Mouse (Mus musculus) intestine, postnatal 0 days (tissue): ENCODE measurements around the gene Eef1akmt4. TPM values are rescaled to one million over a fixed set of nuclear protein-coding genes. Genes with fewer than 3 reads are reported as not detected.

Experiments used
- ATAC-seq: fragments of 200-750 bp; cut with Nextera tagmentation; 2 replicates; pipeline ENCODE4 v1.8.0; 2017; ENCODE audit warnings: mild to moderate bottlenecking, moderate TSS enrichment, moderate library complexity
- H3K27ac ChIP-seq: fragments of 300-500 bp; sonication (generic); 2 replicates; pipeline ENCODE4 v1.5.1; 2014; ENCODE audit warnings: mild to moderate bottlenecking, low read depth, low read length, moderate library complexity
- H3K27me3 ChIP-seq: fragments of 300-500 bp; sonication (generic); replicated peaks from 2 replicates; pipeline ENCODE4 v1.6.1; 2014; ENCODE audit warnings: low read length, mixed read lengths; ENCODE audit not compliant: control insufficient read depth, insufficient read depth
- H3K36me3 ChIP-seq: fragments of 300-500 bp; sonication (generic); 2 replicates; pipeline ENCODE4 v1.6.1; 2014; ENCODE audit warnings: mild to moderate bottlenecking, moderate library complexity; ENCODE audit not compliant: control insufficient read depth, insufficient read depth
- H3K4me1 ChIP-seq: fragments of 300-500 bp; sonication (generic); replicated peaks from 2 replicates; pipeline ENCODE4 v1.6.1; 2014; ENCODE audit warnings: antibody characterized with exemption, low read length, mixed read lengths; ENCODE audit not compliant: control insufficient read depth, insufficient read depth
- H3K4me2 ChIP-seq: fragments of 300-500 bp; sonication (generic); replicated peaks from 2 replicates; pipeline ENCODE4 v1.6.1; 2014; ENCODE audit warnings: low read depth, mild to moderate bottlenecking, moderate library complexity
- H3K4me3 ChIP-seq: fragments of 300-500 bp; sonication (generic); 2 replicates; pipeline ENCODE4 v1.5.1; 2014; ENCODE audit warnings: low read depth, low read length
- H3K9ac ChIP-seq: fragments of 300-500 bp; sonication (generic); 2 replicates; pipeline ENCODE4 v1.6.1; 2014; ENCODE audit warnings: mild to moderate bottlenecking, low read depth, low read length
- H3K9me3 ChIP-seq: fragments of 300-500 bp; sonication (generic); 2 replicates; pipeline ENCODE4 v1.6.1; 2016; ENCODE audit warnings: mixed run types; ENCODE audit not compliant: control insufficient read depth
- CTCF ChIP-seq: sonication (generic); IDR thresholded peaks from 2 replicates; pipeline ENCODE4 v1.5.1; 2016; ENCODE audit warnings: low read depth, mild to moderate bottlenecking, control low read depth, antibody characterized with exemption, moderate library complexity
- WGBS: fragments of 180-500 bp; shearing (Covaris S2); extraction: QIAGEN DNeasy Blood & Tissue Kit; methylation state at CpG from one replicate; pipeline ENCODE4 v1.1.7; 2014; 5-methylcytosine and 5-hydroxymethylcytosine counted together
- polyA plus RNA-seq: library from polyadenylated mRNA; unstranded; fragments of >200 nt; fragmentation: Nextera tagmentation; extraction: Ambion mirVana; gene quantifications from 2 replicates; pipeline ENCODE4 v1.2.1, GENCODE M21; 2015

Eef1akmt4 gene
- polyA plus RNA-seq, 1 experiment from 2014 or later: 17.8 TPM

GRCm38 (mm10) chr16:20610501-20611356 lies 664 bp upstream of the Eef1akmt4 start:
- peak; percentile 46; the same call in 1 of the 2 replicates for ATAC-seq
- no peaks in the 10 kb centered on the region for H3K27me3 ChIP-seq

GRCm38 (mm10) chr16:20619541-20620398 lies 8.4 kb downstream of the Eef1akmt4 start:
- 3% methylated on average over 69 of the region's 83 CpGs for WGBS
- no peak overlapping the region for H3K9ac ChIP-seq
- no peak overlapping the region; the same call in 1 of the 2 replicates for H3K27ac ChIP-seq
- peaks cover 7% of the 10 kb centered on the region for H3K4me1 ChIP-seq
- H3K27me3 ChIP-seq: peaks cover 20% of the 10 kb centered on the region
- ATAC-seq: peak; percentile 62
- 0 out of 2 replicates have a peak, but pooled peaks cover 4% of the 10 kb centered on the region for H3K36me3 ChIP-seq
- H3K4me3 ChIP-seq: peak overlapping the region; percentile 66
- H3K9me3 ChIP-seq: no peaks in the 10 kb centered on the region
- TF ChIP-seq CTCF: no peak
- peak overlapping the region; percentile 99 for H3K4me2 ChIP-seq

More at GRCm38 (mm10) chr16:20610501-20611356, 664 bp upstream of the Eef1akmt4 start:
- WGBS: under 1% methylated on average over 28 of the region's 28 CpGs
- Histone ChIP-seq H3K4me3 (peak overlapping the region; percentile 66), H3K4me2 (peak overlapping the region; percentile 93), H3K9ac (peak overlapping the region; percentile 52), H3K9me3 (no peaks in the 10 kb centered on the region), H3K36me3 (peaks cover 16% of the 10 kb centered on the region), H3K4me1 (peaks cover 5% of the 10 kb centered on the region; the same call in 1 of the 2 replicates), H3K27ac (peak overlapping the region; percentile 80)
- TF ChIP-seq CTCF: no peak

- no peak overlapping the region for H3K27ac ChIP-seq
- H3K9ac ChIP-seq: no peak overlapping the region
- H3K36me3 ChIP-seq: 0 out of 2 replicates have a peak, but pooled peaks cover 4% of the 10 kb centered on the region
- H3K4me1 ChIP-seq: peaks cover 7% of the 10 kb centered on the region
- H3K27me3 ChIP-seq: peaks cover 20% of the 10 kb centered on the region
- no peaks in the 10 kb centered on the region for H3K9me3 ChIP-seq
- no peak for TF ChIP-seq CTCF
- peak overlapping the region; percentile 99 for H3K4me2 ChIP-seq
- no peak for ATAC-seq
- peak overlapping the region; percentile 66 for H3K4me3 ChIP-seq
- WGBS: under 1% methylated on average over 9 of the region's 9 CpGs
Measured at GRCm38 (mm10) chr16:20620399-20620735, 9.0 kb downstream of the Eef1akmt4 start.

- WGBS: under 1% methylated on average over 25 of the region's 32 CpGs
- Histone ChIP-seq H3K4me3 (peak overlapping the region; percentile 66), H3K36me3 (0 out of 2 replicates have a peak, but pooled peaks cover 4% of the 10 kb centered on the region), H3K4me2 (peak overlapping the region; percentile 99), H3K27me3 (peaks cover 20% of the 10 kb centered on the region), H3K27ac (no peak overlapping the region), H3K9me3 (no peaks in the 10 kb centered on the region), H3K4me1 (peaks cover 7% of the 10 kb centered on the region), H3K9ac (peak overlapping the region; percentile 42; the same call in 1 of the 2 replicates)
- ATAC-seq: no peak
- TF ChIP-seq CTCF: no peak
Measured at GRCm38 (mm10) chr16:20620751-20621190, 9.4 kb downstream of the Eef1akmt4 start.

GRCm38 (mm10) chr16:20621191-20621990 lies 10.0 kb downstream of the Eef1akmt4 start, which contains the start of gene Camk2n2:
TSS of gene Camk2n2 (minus strand) at chr16:20621287.
- ATAC-seq: peak; percentile 44; the same call in 1 of the 2 replicates
- under 1% methylated on average over 77 of the region's 92 CpGs for WGBS
- TF ChIP-seq CTCF: no peak

More at GRCm38 (mm10) chr16:20621191-20621990, 10.0 kb downstream of the Eef1akmt4 start, which contains the start of gene Camk2n2:
- Histone ChIP-seq H3K36me3 (0 out of 2 replicates have a peak, but pooled peaks cover 4% of the 10 kb centered on the region), H3K4me2 (peak within 1 kb of the TSS; percentile 99), H3K27me3 (peaks cover 20% of the 10 kb centered on the region), H3K4me3 (peak within 1 kb of the TSS; percentile 66), H3K27ac (no peak within 1 kb of the TSS), H3K9me3 (no peaks in the 10 kb centered on the region), H3K4me1 (peaks cover 7% of the 10 kb centered on the region), H3K9ac (peak within 1 kb of the TSS; percentile 42)
